Mouse (Mus musculus) midbrain, embryonic 14.5 days (tissue): ENCODE measurements at regions not wholly inside any gene's neighbourhood (a gene's known extent, or its start where the extent isn't known, plus 50 kb on each side); places are given as distances from the start of the nearest gene placed in this dataset.
A peak's percentile ranks its signal among the peaks of the same experiment; 100 is the strongest.

ENCODE experiments used
- ATAC-seq: fragments of 200-750 bp; cut with Nextera tagmentation; 2 replicates; pipeline ENCODE4 v1.8.0; 2017; ENCODE audit warnings: moderate number of reproducible peaks, moderate library complexity; ENCODE audit not compliant: low FRiP score, low TSS enrichment
- DNase-seq: peaks from one replicate; pipeline ENCODE4 v3.0.0-alpha.2; 2015
- H3K27ac ChIP-seq: fragments of 300-500 bp; sonication (generic); replicated peaks from 2 replicates; pipeline ENCODE4 v1.5.1; 2014; ENCODE audit warnings: mild to moderate bottlenecking, low read depth, low read length, moderate library complexity
- H3K27me3 ChIP-seq: fragments of 300-500 bp; sonication (generic); 2 replicates; pipeline ENCODE4 v1.6.1; 2014; ENCODE audit warnings: low read length, control low read depth, mixed read lengths; ENCODE audit not compliant: control insufficient read depth, insufficient read depth
- H3K36me3 ChIP-seq: fragments of 300-500 bp; sonication (generic); 2 replicates; pipeline ENCODE4 v1.6.1; 2014; ENCODE audit warnings: low read length, control low read depth; ENCODE audit not compliant: control insufficient read depth, insufficient read depth
- H3K4me1 ChIP-seq: fragments of 300-500 bp; sonication (generic); 2 replicates; pipeline ENCODE4 v1.6.1; 2014; ENCODE audit warnings: mild to moderate bottlenecking, antibody characterized with exemption, low read length, control low read depth; ENCODE audit not compliant: control insufficient read depth, insufficient read depth
- H3K4me2 ChIP-seq: fragments of 300-500 bp; sonication (generic); 2 replicates; pipeline ENCODE4 v1.6.1; 2014; ENCODE audit warnings: mild to moderate bottlenecking, low read length, moderate library complexity
- H3K4me3 ChIP-seq: fragments of 300-500 bp; sonication (generic); replicated peaks from 2 replicates; pipeline ENCODE4 v1.5.1; 2014; ENCODE audit warnings: low read depth, low read length
- H3K9ac ChIP-seq: fragments of 300-500 bp; sonication (generic); replicated peaks from 2 replicates; pipeline ENCODE4 v1.6.1; 2014; ENCODE audit warnings: mild to moderate bottlenecking, low read length, moderate library complexity
- H3K9me3 ChIP-seq: fragments of 300-500 bp; sonication (generic); 2 replicates; pipeline ENCODE4 v1.6.1; 2016; ENCODE audit warnings: low read length, control low read depth, mixed read lengths; ENCODE audit not compliant: control insufficient read depth
- WGBS: fragments of 180-500 bp; shearing (Covaris S2); extraction: QIAGEN DNeasy Blood & Tissue Kit; methylation state at CpG from one replicate; pipeline ENCODE4 v1.1.7; 2014; 5-methylcytosine and 5-hydroxymethylcytosine counted together

DNA sequence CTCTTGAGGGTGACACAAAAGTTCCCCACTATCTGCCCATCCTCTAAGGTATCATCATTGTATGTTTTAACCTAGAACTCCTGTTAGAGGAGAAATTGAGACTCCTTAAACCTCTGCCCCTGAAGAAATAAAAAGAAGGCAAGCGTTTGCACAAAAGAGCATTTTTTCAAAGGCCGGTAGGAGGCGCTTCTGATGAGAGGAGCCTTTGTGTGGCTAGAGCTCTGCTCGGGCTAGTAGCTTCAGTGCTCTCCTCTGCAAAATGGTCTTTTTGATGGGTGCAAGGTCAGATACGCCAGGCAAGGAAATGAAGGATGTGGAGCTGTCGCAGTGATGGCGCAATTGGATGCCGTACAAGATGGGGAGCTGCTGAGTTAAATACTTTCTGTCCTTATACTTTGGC, 649.0 kb downstream of the Dhx35 start:
- H3K36me3 ChIP-seq = no peaks in the 10 kb centered on the region
- no peaks in the 10 kb centered on the region for H3K27me3 ChIP-seq
- no peak overlapping the region for H3K4me2 ChIP-seq
- H3K27ac ChIP-seq = no peak overlapping the region
- H3K4me3 ChIP-seq = no peak overlapping the region
- H3K9ac ChIP-seq = no peak overlapping the region
- 21% methylated on average over 8 of the region's 8 CpGs for WGBS
- ATAC-seq (no peak), DNase-seq (peak; percentile 82)
- H3K4me1 ChIP-seq = no peaks in the 10 kb centered on the region
- no peaks in the 10 kb centered on the region for H3K9me3 ChIP-seq

GRCm38 (mm10) chr2:159446434-159446833, 651.8 kb downstream of the Dhx35 start:
- Histone ChIP-seq H3K9ac (no peak overlapping the region), H3K36me3 (no peaks in the 10 kb centered on the region), H3K4me3 (no peak overlapping the region), H3K9me3 (no peaks in the 10 kb centered on the region), H3K4me1 (no peaks in the 10 kb centered on the region), H3K27ac (no peak overlapping the region), H3K4me2 (no peak overlapping the region), H3K27me3 (no peaks in the 10 kb centered on the region)
- 74% methylated on average over 5 of the region's 5 CpGs for WGBS
- no peak for DNase-seq
- no peak for ATAC-seq

GRCm38 (mm10) chr2:159446886-159447285, 652.3 kb downstream of the Dhx35 start:
- H3K9ac ChIP-seq = no peak overlapping the region
- DNase-seq = no peak
- no peaks in the 10 kb centered on the region for H3K9me3 ChIP-seq

DNA sequence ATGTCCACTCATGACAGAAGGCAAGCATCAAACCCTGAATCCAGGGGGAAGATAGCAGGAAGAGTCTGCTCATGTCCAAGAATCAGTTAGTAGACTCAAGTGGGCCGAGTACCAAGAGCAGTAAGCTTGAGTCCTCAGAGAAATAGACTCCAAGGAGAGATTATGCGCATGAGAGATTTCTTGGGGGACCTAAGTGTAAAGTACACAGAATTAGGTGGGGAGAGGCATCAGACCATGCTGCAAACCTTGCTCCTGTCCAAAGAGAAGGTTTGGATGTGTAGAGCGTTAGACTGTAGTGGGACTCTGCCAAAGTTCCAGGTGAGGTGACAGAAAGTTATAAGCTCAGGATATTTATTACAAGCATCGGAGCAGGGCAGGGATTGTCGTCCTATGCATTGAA, 654.4 kb downstream of the Dhx35 start:
- no peaks in the 10 kb centered on the region for H3K27me3 ChIP-seq
- no peak overlapping the region for H3K4me2 ChIP-seq
- no peak for ATAC-seq
- H3K4me1 ChIP-seq = no peaks in the 10 kb centered on the region
- no peak overlapping the region for H3K27ac ChIP-seq
- no peak for DNase-seq
- H3K9me3 ChIP-seq = no peaks in the 10 kb centered on the region
- no peaks in the 10 kb centered on the region for H3K36me3 ChIP-seq
- no peak overlapping the region for H3K4me3 ChIP-seq
- H3K9ac ChIP-seq = no peak overlapping the region
- WGBS = 91% methylated on average over 5 of the region's 5 CpGs

More at GRCm38 (mm10) chr2:159446886-159447285, 652.3 kb downstream of the Dhx35 start:
- H3K4me2 ChIP-seq = no peak overlapping the region
- WGBS = 80% methylated on average over 5 of the region's 5 CpGs
- H3K4me1 ChIP-seq = no peaks in the 10 kb centered on the region
- no peaks in the 10 kb centered on the region for H3K27me3 ChIP-seq
- no peak for ATAC-seq
- no peak overlapping the region for H3K27ac ChIP-seq
- no peaks in the 10 kb centered on the region for H3K36me3 ChIP-seq
- no peak overlapping the region for H3K4me3 ChIP-seq

DNA sequence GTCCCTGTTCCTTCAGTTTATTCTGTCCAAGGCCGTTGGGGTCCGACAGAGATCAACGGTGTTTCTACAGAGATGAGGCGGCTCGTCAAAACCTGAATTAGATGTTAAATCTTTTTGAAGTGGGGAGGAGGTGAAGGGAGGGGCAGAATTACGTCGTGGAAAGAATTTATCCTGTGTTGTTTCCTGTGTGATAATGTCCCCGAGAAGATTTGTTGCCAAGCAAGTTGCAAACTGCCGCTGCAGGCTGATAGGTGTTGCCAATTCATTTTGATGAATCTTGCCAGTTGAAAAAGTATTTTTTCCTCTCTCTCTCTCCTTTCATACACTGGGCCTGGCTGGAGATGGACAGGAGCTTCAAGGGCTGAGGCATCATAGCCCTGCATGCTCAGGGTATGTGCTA, 656.8 kb downstream of the Dhx35 start:
- H3K36me3 ChIP-seq = no peaks in the 10 kb centered on the region
- no peak for ATAC-seq
- no peaks in the 10 kb centered on the region for H3K4me1 ChIP-seq
- H3K27ac ChIP-seq = no peak overlapping the region
- H3K9ac ChIP-seq = no peak overlapping the region
- H3K9me3 ChIP-seq = no peaks in the 10 kb centered on the region
- DNase-seq = no peak
- H3K4me2 ChIP-seq = no peak overlapping the region
- 81% methylated on average over 9 of the region's 9 CpGs for WGBS
- no peak overlapping the region for H3K4me3 ChIP-seq
- H3K27me3 ChIP-seq = no peaks in the 10 kb centered on the region

DNA sequence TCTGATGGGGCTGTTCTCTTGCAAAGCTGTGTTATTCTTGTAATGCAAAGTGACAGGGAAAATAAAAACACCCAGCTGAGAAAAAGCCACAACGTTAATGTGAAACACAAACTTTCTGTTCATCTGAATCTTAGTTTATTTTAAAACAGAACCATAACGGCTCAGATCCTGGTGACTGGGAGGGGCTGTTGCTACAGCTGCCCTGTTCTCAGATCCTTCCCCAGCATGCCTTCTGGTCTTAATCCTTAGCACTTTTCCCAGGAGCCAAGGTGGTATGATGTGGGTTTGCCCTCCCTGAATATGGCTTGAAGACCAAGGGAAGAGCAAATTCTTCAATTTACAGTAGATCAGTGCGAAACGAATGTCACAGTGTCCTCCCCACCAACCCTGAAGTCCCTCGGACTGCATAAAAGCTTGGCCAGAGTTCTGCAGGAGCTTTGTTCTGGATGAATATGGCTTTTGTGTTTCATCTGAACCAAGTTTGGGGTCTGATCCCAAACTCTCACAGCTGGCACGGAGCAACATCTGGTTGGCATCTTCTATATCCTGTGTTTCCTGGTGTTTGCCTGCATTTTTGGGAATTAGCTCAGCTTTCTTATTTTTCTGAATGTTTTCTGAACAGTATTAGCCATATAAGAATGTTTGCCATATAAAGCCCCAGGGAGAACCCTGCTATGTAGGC, 686.9 kb downstream of the Dhx35 start:
- Histone ChIP-seq H3K36me3 (no peaks in the 10 kb centered on the region), H3K9ac (no peak overlapping the region), H3K27me3 (no peaks in the 10 kb centered on the region), H3K9me3 (no peaks in the 10 kb centered on the region), H3K4me2 (no peak overlapping the region), H3K4me1 (no peaks in the 10 kb centered on the region), H3K27ac (no peak overlapping the region), H3K4me3 (no peak overlapping the region)
- WGBS = 87% methylated on average over 6 of the region's 6 CpGs
- ATAC-seq (no peak), DNase-seq (no peak)

GRCm38 (mm10) chr2:159491090-159491489, 696.5 kb downstream of the Dhx35 start:
- H3K27me3 ChIP-seq = no peaks in the 10 kb centered on the region
- ATAC-seq (no peak), DNase-seq (peak; percentile 31)
- H3K36me3 ChIP-seq = no peaks in the 10 kb centered on the region
- WGBS = 68% methylated on average over 3 of the region's 3 CpGs
- H3K4me1 ChIP-seq = no peaks in the 10 kb centered on the region
- H3K4me3 ChIP-seq = no peak overlapping the region
- H3K27ac ChIP-seq = no peak overlapping the region
- no peak overlapping the region for H3K9ac ChIP-seq
- no peak overlapping the region for H3K4me2 ChIP-seq
- H3K9me3 ChIP-seq = no peaks in the 10 kb centered on the region

GRCm38 (mm10) chr2:159498691-159499090, 704.1 kb downstream of the Dhx35 start:
- Histone ChIP-seq H3K4me3 (no peak overlapping the region), H3K36me3 (no peaks in the 10 kb centered on the region), H3K9ac (no peak overlapping the region), H3K27me3 (no peaks in the 10 kb centered on the region), H3K4me2 (no peak overlapping the region), H3K4me1 (no peaks in the 10 kb centered on the region), H3K27ac (no peak overlapping the region), H3K9me3 (no peaks in the 10 kb centered on the region)
- DNase-seq = no peak
- 77% methylated on average over 2 of the region's 2 CpGs for WGBS
- ATAC-seq = no peak

DNA sequence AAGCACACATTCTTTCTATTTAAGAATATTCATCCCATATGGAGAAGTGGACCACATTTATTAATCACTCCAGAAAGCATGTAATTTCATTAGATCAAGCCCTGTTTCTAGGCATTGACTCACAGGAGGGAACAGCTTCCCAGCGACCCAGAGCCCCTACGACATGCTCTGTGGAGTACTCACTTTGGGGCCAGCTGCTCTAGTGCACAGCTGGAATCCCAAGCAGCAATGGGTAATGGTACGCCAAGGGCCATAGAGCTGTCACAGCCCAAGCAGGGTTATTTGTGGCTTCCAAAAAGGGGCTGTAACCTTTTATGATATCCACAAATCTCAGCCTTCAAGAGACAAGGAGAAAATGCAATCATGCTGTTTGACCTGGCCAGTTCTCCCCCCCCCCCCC, 706.4 kb downstream of the Dhx35 start:
- Histone ChIP-seq H3K36me3 (no peaks in the 10 kb centered on the region), H3K4me2 (no peak overlapping the region), H3K9me3 (no peaks in the 10 kb centered on the region), H3K4me3 (no peak overlapping the region), H3K27ac (no peak overlapping the region), H3K27me3 (no peaks in the 10 kb centered on the region), H3K9ac (no peak overlapping the region), H3K4me1 (no peaks in the 10 kb centered on the region)
- ATAC-seq (no peak), DNase-seq (no peak)
- WGBS = 46% methylated on average over 3 of the region's 3 CpGs
